8 mouse cellular contexts compared by ENCODE assay signal in the genomic region with DNA sequence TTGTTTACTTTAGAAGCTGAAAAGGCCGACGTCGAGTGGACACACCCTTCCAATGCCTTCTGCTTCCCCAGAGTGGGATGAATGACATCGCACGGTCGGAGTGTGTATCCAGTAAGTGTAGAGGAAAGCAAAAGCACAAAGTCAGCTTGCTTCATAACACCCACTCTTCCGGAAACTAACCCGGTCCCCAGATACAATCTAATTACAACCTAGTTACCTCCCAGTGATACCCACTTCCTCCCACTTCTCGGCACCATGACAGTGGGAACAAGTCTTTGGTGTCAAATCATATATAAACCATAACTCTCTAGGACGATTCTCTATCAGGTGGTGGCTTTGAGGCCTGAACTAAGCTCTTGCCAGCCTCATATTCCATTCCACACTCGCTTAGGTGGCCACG.
"Had no signal": no experiment of that assay in that cellular context is flagged by ENCODE, and none has a peak within 500 bp of the region (broad histone marks: within the 10 kb centered on the region; RNA-seq: fewer than 3 reads in every experiment).

No protein-coding gene starts in this region.

- DNase-seq: kidney, adult 8-10 months; kidney, postnatal 25 days; layer of hippocampus, adult 9-11 months; liver, postnatal 0 days; lung, embryonic 14.5 days; lung, postnatal 36 days; thymus, adult 18-20 months; thymus, postnatal 36 days had no signal
